Mouse (Mus musculus): ENCODE results near the gene Gm42906. TPM values are rescaled to one million over a fixed set of nuclear protein-coding genes. Genes with fewer than 3 reads are reported as not detected.

The Gm42906 gene
- polyA plus RNA-seq, 1 experiment from 2014 or later, result 0.52 TPM

DNA sequence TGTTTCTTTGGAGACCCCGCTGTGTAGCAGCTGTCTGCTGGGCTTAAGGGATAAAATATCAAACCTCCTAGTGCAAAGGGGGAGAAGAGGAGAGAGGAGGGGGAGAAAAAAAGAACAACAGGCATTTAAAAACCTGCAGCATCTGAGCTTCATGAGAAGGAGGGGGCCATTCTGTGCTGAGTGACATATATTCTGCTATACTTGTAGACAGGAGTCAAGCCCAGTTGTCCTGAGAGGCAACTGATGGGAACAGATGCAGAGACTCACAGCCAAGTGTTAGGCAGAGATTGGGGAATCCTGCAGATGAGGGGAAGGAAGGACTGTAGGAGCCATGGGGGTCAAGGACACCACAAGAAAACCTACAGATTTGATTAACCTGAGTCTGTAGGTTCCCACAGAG, 141.6 kb downstream of the Gm42906 start:
- H3K27me3 ChIP-seq (ENCODE audit: control insufficient read depth, insufficient read depth, low read length), result no peaks in the 10 kb centered on the region
- no peak overlapping the region for H3K4me2 ChIP-seq (replicated peaks; ENCODE audit: low read depth)
- H3K9ac ChIP-seq (ENCODE audit: low read length), result no peak overlapping the region
- H3K4me3 ChIP-seq (ENCODE audit: low read depth, low read length), result no peak overlapping the region
- WGBS, result 77% methylated on average over 1 of the region's 1 CpGs
- no peaks in the 10 kb centered on the region for H3K36me3 ChIP-seq (ENCODE audit: control insufficient read depth, insufficient read depth, low read length)
- DNase-seq (ENCODE audit: low spot score), result no peak
- ATAC-seq (ENCODE audit: low FRiP score, low TSS enrichment), result no peak
- TF ChIP-seq EP300 (optimal IDR thresholded peaks at IDR 0.05) (no peak), CTCF (IDR thresholded peaks at IDR 0.05; ENCODE audit: low read depth) (no peak)
- no peaks in the 10 kb centered on the region for H3K9me3 ChIP-seq (ENCODE audit: control insufficient read depth, low read length)
- H3K4me1 ChIP-seq (replicated peaks; ENCODE audit: control insufficient read depth, insufficient read depth), result no peaks in the 10 kb centered on the region
- no peak overlapping the region for H3K27ac ChIP-seq (replicated peaks)

DNA sequence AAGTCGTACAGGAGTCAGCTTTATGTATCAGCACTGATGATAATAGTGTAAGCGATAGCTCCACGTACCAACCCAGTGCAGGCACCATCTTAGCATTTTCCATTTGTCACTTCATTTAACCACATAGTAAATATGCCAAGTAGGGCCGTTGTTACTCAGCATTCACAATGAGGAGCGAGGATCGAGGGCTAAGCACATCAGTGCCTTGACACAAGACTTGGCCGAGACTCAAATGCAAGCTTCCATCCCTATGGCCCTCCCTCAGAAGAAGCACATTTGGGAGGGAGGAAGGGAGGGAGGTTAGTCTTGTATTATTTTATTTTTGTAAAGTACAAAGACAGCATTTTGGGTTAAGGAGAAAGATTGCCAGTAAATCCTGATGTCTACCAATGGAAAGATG, 148.4 kb downstream of the Gm42906 start:
- H3K36me3 ChIP-seq (ENCODE audit: control insufficient read depth, insufficient read depth, low read length), result no peaks in the 10 kb centered on the region
- no peak overlapping the region for H3K27ac ChIP-seq (replicated peaks)
- WGBS, result 77% methylated on average over 7 of the region's 7 CpGs
- H3K27me3 ChIP-seq (ENCODE audit: control insufficient read depth, insufficient read depth, low read length), result no peaks in the 10 kb centered on the region
- no peaks in the 10 kb centered on the region for H3K4me1 ChIP-seq (replicated peaks; ENCODE audit: control insufficient read depth, insufficient read depth)
- ATAC-seq (ENCODE audit: low FRiP score, low TSS enrichment), result no peak
- no peak overlapping the region for H3K9ac ChIP-seq (ENCODE audit: low read length)
- no peaks in the 10 kb centered on the region for H3K9me3 ChIP-seq (ENCODE audit: control insufficient read depth, low read length)
- TF ChIP-seq CTCF (IDR thresholded peaks at IDR 0.05; ENCODE audit: low read depth) (no peak), EP300 (optimal IDR thresholded peaks at IDR 0.05) (no peak)
- no peak overlapping the region for H3K4me3 ChIP-seq (ENCODE audit: low read depth, low read length)
- no peak overlapping the region for H3K4me2 ChIP-seq (replicated peaks; ENCODE audit: low read depth)
- DNase-seq (ENCODE audit: low spot score), result no peak

DNA sequence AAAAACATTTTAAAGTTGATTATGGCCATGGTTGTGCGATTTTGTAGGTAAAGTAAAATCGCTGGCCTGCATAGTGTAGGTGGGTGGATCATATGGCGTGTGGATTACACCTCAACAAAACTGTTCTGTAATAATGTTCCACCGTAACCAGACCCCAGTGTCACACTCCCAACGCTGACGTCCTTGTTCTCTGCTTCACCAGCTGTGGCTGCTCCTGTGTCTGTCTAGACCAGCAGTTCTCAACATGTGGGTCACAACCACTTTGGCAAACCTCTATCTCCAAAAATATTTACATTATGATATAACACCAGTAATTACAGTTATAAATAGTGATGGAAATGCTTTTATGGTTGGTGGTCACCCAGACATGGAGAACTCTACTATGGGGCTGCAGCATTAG, 150.0 kb downstream of the Gm42906 start:
- no peak for TF ChIP-seq CTCF (IDR thresholded peaks at IDR 0.05; ENCODE audit: low read depth)
- no peak for TF ChIP-seq EP300 (optimal IDR thresholded peaks at IDR 0.05)
- Histone ChIP-seq H3K9ac (ENCODE audit: low read length) (no peak overlapping the region), H3K4me2 (replicated peaks; ENCODE audit: low read depth) (no peak overlapping the region), H3K27ac (replicated peaks) (no peak overlapping the region), H3K9me3 (ENCODE audit: control insufficient read depth, low read length) (no peaks in the 10 kb centered on the region), H3K4me3 (ENCODE audit: low read depth, low read length) (no peak overlapping the region), H3K4me1 (replicated peaks; ENCODE audit: control insufficient read depth, insufficient read depth) (no peaks in the 10 kb centered on the region), H3K36me3 (ENCODE audit: control insufficient read depth, insufficient read depth, low read length) (no peaks in the 10 kb centered on the region), H3K27me3 (ENCODE audit: control insufficient read depth, insufficient read depth, low read length) (no peaks in the 10 kb centered on the region)
- DNase-seq (ENCODE audit: low spot score) (no peak), ATAC-seq (ENCODE audit: low FRiP score, low TSS enrichment) (no peak)
- WGBS, result 65% methylated on average over 6 of the region's 6 CpGs

DNA sequence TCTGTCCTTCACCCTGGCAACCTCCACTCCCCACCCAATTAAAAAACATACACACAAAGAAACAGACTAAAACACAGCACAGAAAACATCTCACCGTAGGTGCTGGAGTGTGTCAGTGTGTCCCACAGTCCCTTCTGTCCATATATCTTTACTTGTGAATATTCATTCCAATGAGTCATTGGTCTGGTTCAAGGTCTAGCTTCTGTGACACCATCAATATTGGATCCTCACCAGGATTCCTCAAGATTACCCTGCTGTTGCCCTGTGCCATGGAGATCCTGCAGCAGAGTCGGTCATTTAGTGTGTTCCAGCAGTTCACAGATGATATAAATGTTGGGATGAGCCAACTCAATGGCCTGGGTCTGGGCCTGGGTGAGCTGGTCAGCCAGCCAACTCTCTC, 152.0 kb downstream of the Gm42906 start:
- H3K9ac ChIP-seq (ENCODE audit: low read length), result no peak overlapping the region
- no peak overlapping the region for H3K4me3 ChIP-seq (ENCODE audit: low read depth, low read length)
- H3K9me3 ChIP-seq (ENCODE audit: control insufficient read depth, low read length), result no peaks in the 10 kb centered on the region
- H3K36me3 ChIP-seq (ENCODE audit: control insufficient read depth, insufficient read depth, low read length), result no peaks in the 10 kb centered on the region
- WGBS, result 95% methylated on average over 2 of the region's 2 CpGs
- H3K4me2 ChIP-seq (replicated peaks; ENCODE audit: low read depth), result no peak overlapping the region
- H3K27me3 ChIP-seq (ENCODE audit: control insufficient read depth, insufficient read depth, low read length), result no peaks in the 10 kb centered on the region
- no peak overlapping the region for H3K27ac ChIP-seq (replicated peaks)
- ATAC-seq (ENCODE audit: low FRiP score, low TSS enrichment), result no peak
- DNase-seq (ENCODE audit: low spot score), result no peak
- no peaks in the 10 kb centered on the region for H3K4me1 ChIP-seq (replicated peaks; ENCODE audit: control insufficient read depth, insufficient read depth)
- TF ChIP-seq EP300 (optimal IDR thresholded peaks at IDR 0.05) (no peak), CTCF (IDR thresholded peaks at IDR 0.05; ENCODE audit: low read depth) (no peak)

DNA sequence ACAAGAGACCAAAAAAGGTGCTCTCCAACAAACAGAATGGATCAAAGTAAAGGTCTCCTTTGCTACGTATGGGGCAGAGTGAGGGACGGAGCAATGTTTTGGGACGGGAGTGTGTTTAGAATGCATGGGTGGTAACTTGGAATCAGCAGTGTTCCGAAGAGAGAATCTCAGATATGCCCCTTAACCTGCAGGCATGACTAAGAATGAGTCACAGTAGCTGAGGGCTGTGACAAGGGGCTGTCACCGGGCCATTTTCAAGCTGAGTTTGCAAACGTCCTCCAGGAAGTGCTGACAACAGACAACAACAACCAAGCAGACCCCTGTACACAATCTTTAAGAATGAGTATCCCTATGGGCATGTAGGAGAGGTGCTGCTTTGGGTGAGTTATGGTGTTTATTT, 153.7 kb downstream of the Gm42906 start:
- no peak for DNase-seq (ENCODE audit: low spot score)

DNA sequence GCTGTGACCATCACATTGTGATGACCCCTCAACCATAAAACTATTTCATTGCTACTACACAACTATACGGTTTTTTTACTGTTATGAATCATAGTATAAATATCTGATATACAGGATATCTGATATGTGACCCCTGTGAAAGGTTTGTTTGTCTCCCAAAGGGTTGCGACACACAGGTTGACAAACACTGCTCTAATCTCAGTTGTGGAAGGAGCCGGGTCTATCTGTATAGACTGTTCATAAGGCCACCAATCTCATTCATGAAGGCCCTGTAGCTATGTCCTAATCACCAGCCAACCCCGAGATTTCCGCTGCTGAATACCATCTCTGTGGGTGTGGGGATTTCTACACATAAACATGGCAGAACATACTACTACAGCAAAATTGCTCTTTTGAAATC, 157.1 kb downstream of the Gm42906 start:
- no peaks in the 10 kb centered on the region for H3K27me3 ChIP-seq (ENCODE audit: control insufficient read depth, insufficient read depth, low read length)
- no peak overlapping the region for H3K4me3 ChIP-seq (ENCODE audit: low read depth, low read length)
- no peak overlapping the region for H3K4me2 ChIP-seq (replicated peaks; ENCODE audit: low read depth)
- 75% methylated on average over 5 of the region's 5 CpGs for WGBS
- H3K4me1 ChIP-seq (replicated peaks; ENCODE audit: control insufficient read depth, insufficient read depth), result no peaks in the 10 kb centered on the region
- no peaks in the 10 kb centered on the region for H3K9me3 ChIP-seq (ENCODE audit: control insufficient read depth, low read length)
- DNase-seq (ENCODE audit: low spot score) (no peak), ATAC-seq (ENCODE audit: low FRiP score, low TSS enrichment) (no peak)
- H3K27ac ChIP-seq (replicated peaks), result no peak overlapping the region
- H3K9ac ChIP-seq (ENCODE audit: low read length), result no peak overlapping the region
- TF ChIP-seq CTCF (IDR thresholded peaks at IDR 0.05; ENCODE audit: low read depth) (no peak), EP300 (optimal IDR thresholded peaks at IDR 0.05) (no peak)
- H3K36me3 ChIP-seq (ENCODE audit: control insufficient read depth, insufficient read depth, low read length), result no peaks in the 10 kb centered on the region

More for the DNA sequence above, 153.7 kb downstream of the Gm42906 start:
- 60% methylated on average over 6 of the region's 6 CpGs for WGBS
- H3K4me1 ChIP-seq (replicated peaks; ENCODE audit: control insufficient read depth, insufficient read depth), result no peaks in the 10 kb centered on the region
- no peak for ATAC-seq (ENCODE audit: low FRiP score, low TSS enrichment)
- H3K4me3 ChIP-seq (ENCODE audit: low read depth, low read length), result no peak overlapping the region
- no peaks in the 10 kb centered on the region for H3K27me3 ChIP-seq (ENCODE audit: control insufficient read depth, insufficient read depth, low read length)
- H3K9ac ChIP-seq (ENCODE audit: low read length), result no peak overlapping the region
- H3K4me2 ChIP-seq (replicated peaks; ENCODE audit: low read depth), result no peak overlapping the region
- no peaks in the 10 kb centered on the region for H3K36me3 ChIP-seq (ENCODE audit: control insufficient read depth, insufficient read depth, low read length)
- H3K9me3 ChIP-seq (ENCODE audit: control insufficient read depth, low read length), result no peaks in the 10 kb centered on the region
- no peak overlapping the region for H3K27ac ChIP-seq (replicated peaks)
- TF ChIP-seq EP300 (optimal IDR thresholded peaks at IDR 0.05), result no peak
- no peak for TF ChIP-seq CTCF (IDR thresholded peaks at IDR 0.05; ENCODE audit: low read depth)

Measured in stomach, postnatal 0 days (tissue).